ENCODE assay signal across 24 mouse cellular contexts in the genomic region with DNA sequence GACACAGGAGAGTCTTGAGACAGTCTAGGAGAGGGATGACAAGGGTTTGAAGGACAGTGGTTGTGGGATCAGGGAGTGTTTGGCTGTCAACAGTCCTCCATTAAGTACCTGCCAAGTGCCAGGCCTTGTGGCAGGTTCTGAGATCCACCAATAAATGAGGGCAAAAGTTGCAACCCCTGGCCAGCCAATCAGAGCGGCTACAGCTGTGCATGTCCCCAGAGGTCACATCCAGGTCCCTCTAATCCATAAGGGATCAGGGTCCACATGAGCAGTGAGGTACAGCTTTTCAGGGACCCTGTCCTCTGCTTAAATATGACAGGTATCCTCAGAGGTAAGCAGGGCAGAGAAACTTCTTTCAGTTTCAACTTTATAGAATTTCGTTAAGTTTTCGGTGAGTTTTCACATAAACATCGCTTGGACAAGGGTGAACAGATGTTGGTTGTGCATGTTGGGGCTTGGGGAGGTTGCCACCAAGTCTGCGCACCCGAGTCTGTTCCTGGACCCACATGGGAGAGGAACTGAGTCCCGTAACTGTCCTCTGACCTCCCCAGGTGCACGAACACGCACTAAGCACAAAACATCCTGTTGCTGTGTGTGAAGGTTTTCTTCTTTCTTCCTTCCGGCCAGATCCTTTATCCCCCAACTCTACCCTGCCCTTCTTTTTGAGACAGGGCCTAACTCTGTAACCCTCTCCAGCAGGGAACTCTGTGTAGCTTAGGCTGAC. TPM values are rescaled to one million over a fixed set of nuclear protein-coding genes. Genes with fewer than 3 reads are reported as not detected.
DNase-seq lines count a peak whose midpoint lies in the region; ATAC-seq and TF ChIP-seq lines count a peak whose summit lies in the region.
"Had no signal": no experiment of that assay in that cellular context is flagged by ENCODE, and none has a peak within 500 bp of the region (broad histone marks: within the 10 kb centered on the region; RNA-seq: fewer than 3 reads in every experiment).

No protein-coding gene starts in this region.

- H3K36me3 ChIP-seq in liver, postnatal 0 days (replicated peaks; ENCODE audit: insufficient read depth, low read length) = no peaks in the 10 kb centered on the region
- no peaks in the 10 kb centered on the region; the same call in 1 of the 2 replicates for H3K36me3 ChIP-seq in splenic B cell, adult 2 months (ENCODE audit: control insufficient read depth, insufficient read depth, low read length, poor library complexity, severe bottlenecking)
- H3K36me3 ChIP-seq: hindbrain, embryonic 10.5 days; hindbrain, embryonic 15.5 days; midbrain, embryonic 13.5 days had no signal

- no peak for TF ChIP-seq CTCF in liver, postnatal 0 days (IDR thresholded peaks at IDR 0.05; ENCODE audit: low read depth)

- WGBS in liver, postnatal 0 days (ENCODE audit: insufficient replicate concordance) = 74% methylated on average over 10 of the region's 10 CpGs

- peaks cover 2% of the 10 kb centered on the region; the same call in 1 of the 2 replicates for H3K4me1 ChIP-seq in liver, postnatal 0 days (ENCODE audit: insufficient read depth)

- H3K4me3 ChIP-seq in liver, postnatal 0 days (ENCODE audit: low read depth, low read length) = no peak overlapping the region
- H3K4me3 ChIP-seq: forebrain, embryonic 13.5 days; heart, embryonic 13.5 days; hindbrain, embryonic 10.5 days; hindbrain, embryonic 15.5 days; midbrain, embryonic 13.5 days had no signal

- H3K4me2 ChIP-seq in liver, postnatal 0 days (ENCODE audit: low read depth, low read length) = no peak overlapping the region
- H3K4me2 ChIP-seq: forebrain, embryonic 13.5 days; heart, embryonic 13.5 days; hindbrain, embryonic 15.5 days; liver, embryonic 11.5 days; midbrain, embryonic 13.5 days had no signal

- no peaks in the 10 kb centered on the region for H3K9me3 ChIP-seq in liver, postnatal 0 days (ENCODE audit: low read length)
- H3K9me3 ChIP-seq: forebrain, embryonic 13.5 days; heart, embryonic 13.5 days; hindbrain, embryonic 10.5 days; hindbrain, embryonic 15.5 days; midbrain, embryonic 13.5 days had no signal

- no peak overlapping the region for H3K9ac ChIP-seq in liver, postnatal 0 days (replicated peaks)
- H3K9ac ChIP-seq: forebrain, embryonic 13.5 days; hindbrain, embryonic 15.5 days; midbrain, embryonic 13.5 days had no signal

- H3K27me3 ChIP-seq in liver, postnatal 0 days (ENCODE audit: insufficient read depth, low read length) = no peaks in the 10 kb centered on the region
- H3K27me3 ChIP-seq in splenic B cell, adult 2 months (ENCODE audit: control insufficient read depth, insufficient read depth, low read length, poor library complexity, severe bottlenecking) = no peaks in the 10 kb centered on the region
- H3K27me3 ChIP-seq: forebrain, embryonic 13.5 days; heart, embryonic 13.5 days had no signal

- peak; percentile 20 for DNase-seq in cerebellum, adult 9-11 months
- DNase-seq in cerebellum, adult 9-10 months = no peak
- no peak for DNase-seq in liver, postnatal 0 days
- no peak for DNase-seq in liver
- peak; percentile 54 for DNase-seq in splenic B cell, adult 2 months (ENCODE audit: low read depth, low spot score)
- DNase-seq in kidney, adult 8-10 months = no peak
- DNase-seq: adrenal gland, postnatal 25 days; cerebellum, adult 2 months; cerebellum, postnatal 36 days; gastrocnemius, postnatal 36 days; heart, postnatal 10 days; kidney, adult 18-20 months; kidney, postnatal 36 days; layer of hippocampus, postnatal 36 days; lung, adult 2 months; lung, postnatal 10 days had no signal

- ATAC-seq in liver, postnatal 0 days = peak; percentile 59
- peak; percentile 18 for ATAC-seq in CD4-positive, CD25-positive, alpha-beta regulatory T cell, adult 4 months
- ATAC-seq: forebrain, embryonic 13.5 days; midbrain, embryonic 13.5 days had no signal

- 0 out of 2 replicates have a peak overlapping the region, but pooled peaks have one; percentile 29 for H3K27ac ChIP-seq in liver, postnatal 0 days (ENCODE audit: low read depth)
- H3K27ac ChIP-seq: forebrain, embryonic 13.5 days; hindbrain, embryonic 15.5 days; macrophage; midbrain, embryonic 13.5 days had no signal

- no peak for TF ChIP-seq EP300 in liver, postnatal 0 days (IDR thresholded peaks at IDR 0.05; ENCODE audit: low read depth)

RNA-seq across cellular contexts. Expression of a gene that starts 11.8 kb away (rescaled TPM):
- polyA plus RNA-seq in liver, postnatal 0 days (2015; fragmentation: Nextera tagmentation; extraction: Ambion mirVana) = 0.22 and 0.24 TPM in 2 replicates
- under 1 TPM; 0.22 to 0.26 TPM for polyA plus RNA-seq in CD4-positive, CD25-positive, alpha-beta regulatory T cell, adult 4 months (2017; shearing (Covaris generic))

Comparison
In these comparisons a context has a peak if more than half of its experiments do, and no peak if none do; other contexts are left out.
1. DNase-seq: peak in cerebellum, adult 9-11 months (single experiment) and splenic B cell, adult 2 months (single experiment); none in cerebellum, adult 9-10 months (single experiment), liver, postnatal 0 days (single experiment), liver (single experiment) and kidney, adult 8-10 months (0 of 2).